Mouse (Mus musculus) erythroid progenitor cell, adult 5-6 weeks (primary cell): ENCODE data around the gene Olfr1508. TPM values are rescaled to one million over a fixed set of nuclear protein-coding genes. Genes with fewer than 3 reads are reported as not detected.
"Not testable (repeated sequence)": the region's sequence is repeated elsewhere in the genome, so short reads cannot be mapped to it uniquely, and the experiment has no call there.

Experiments
- ATAC-seq: replicated peaks from 2 replicates; pipeline ENCODE4 v1.8.0; 2016; ENCODE audit warnings: moderate number of reproducible peaks, mild to moderate bottlenecking, moderate TSS enrichment, inconsistent platforms; ENCODE audit not compliant: poor library complexity, low FRiP score, severe bottlenecking
- total RNA-seq, 2 experiments: library from RNA; stranded (forward) in 1 of 2; stranded (reverse) in 1 of 2; fragments of 150-400 nt in 1 of 2; fragments of 186-747, 209-891 nt in 1 of 2; gene quantifications; 2 replicates each; pipeline versions ENCODE4 v1.2.3 to v1.2.4; 2015 to 2017; ENCODE audit warnings: low replicate concordance in 2 of 2

The Olfr1508 gene
- not detected in 2 replicates for total RNA-seq (2015; ENCODE audit: low replicate concordance)
- not detected in 2 replicates for total RNA-seq (2017; ENCODE audit: low replicate concordance)

DNA sequence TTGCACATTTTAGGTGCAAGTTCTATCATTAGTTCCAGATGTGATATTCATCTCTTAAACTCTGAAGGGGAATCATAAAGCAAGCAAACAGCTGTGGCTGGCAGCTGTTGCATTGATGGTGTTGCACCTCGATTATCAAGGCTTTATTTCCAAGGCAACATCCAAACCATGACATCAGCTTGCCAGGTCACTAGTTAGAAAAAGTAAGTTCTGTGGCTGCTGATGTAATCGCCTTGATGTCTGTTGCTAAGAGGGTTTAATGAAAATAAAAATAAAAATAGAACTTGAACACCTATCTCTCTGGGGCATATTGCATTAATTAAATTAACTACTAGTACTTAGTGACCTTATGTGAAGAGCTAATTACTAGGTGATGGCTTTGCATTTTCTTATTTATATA lies at the start of gene Olfr1508:
Gene Olfr1508, minus strand, starts transcription at position 101 of the 400 bp plus-strand sequence.
- no peak for ATAC-seq

DNA sequence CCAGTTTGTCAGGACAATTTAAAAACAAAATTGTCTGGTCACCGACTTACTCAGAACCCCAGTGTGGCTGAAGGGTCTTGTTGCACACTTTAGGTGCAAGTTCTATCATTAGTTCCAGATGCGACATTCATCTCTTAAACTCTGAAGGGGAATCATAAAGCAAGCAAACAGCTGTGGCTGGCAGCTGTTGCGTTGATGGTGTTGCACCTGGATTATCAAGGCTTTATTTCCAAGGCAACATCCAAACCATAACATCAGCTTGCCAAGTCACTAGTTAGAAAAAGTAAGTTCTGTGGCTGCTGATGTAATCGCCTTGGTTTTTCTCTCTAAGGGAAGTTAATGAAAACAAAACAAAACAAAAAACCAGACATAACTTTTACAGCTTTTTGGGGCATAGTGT lies 28.2 kb upstream of the Olfr1508 start, which contains the start of gene Olfr1507:
Gene Olfr1507, minus strand, starts transcription at position 234 of the 400 bp plus-strand sequence.
- ATAC-seq = no peak

DNA sequence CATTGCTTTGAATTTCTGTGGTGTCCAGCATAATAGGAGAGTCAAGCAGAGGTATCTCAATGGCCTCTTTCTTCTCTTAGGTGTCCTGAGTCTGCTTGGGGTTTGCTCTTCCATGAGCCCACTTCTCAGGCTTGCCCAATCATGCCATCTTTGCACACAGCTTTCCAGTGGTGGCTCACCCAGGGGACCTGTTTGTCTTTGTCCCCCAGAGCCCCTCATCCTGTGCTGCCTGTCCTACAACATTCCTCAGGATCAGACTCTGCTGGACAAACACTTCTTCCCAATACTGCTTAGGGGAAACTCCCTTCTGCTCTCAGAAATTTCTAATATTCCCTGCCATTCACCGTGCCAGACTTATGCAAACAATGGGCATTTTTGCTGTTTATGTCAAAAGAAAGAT lies 1.6 kb downstream of the Olfr1508 start:
- no peak for ATAC-seq

DNA sequence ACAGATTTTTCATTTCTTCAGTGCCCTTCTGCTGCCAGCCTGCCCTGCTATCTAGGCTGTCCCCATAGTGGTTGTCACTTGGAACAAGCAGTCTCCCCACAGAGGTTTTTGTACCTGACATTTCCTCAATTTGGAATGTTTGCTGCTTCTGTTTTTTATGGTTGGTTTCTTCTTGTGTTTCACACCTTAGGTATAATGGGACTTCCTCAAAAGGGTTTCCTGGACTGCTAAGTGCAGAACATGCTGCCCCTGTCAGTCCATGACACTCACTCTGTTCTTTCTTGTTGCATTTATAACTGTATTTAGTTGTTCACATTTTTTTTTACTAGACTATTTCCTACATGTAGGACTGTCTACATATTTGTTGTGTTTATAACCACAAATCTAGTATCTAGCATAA lies 5.4 kb downstream of the Olfr1508 start:
- no peak for ATAC-seq

DNA sequence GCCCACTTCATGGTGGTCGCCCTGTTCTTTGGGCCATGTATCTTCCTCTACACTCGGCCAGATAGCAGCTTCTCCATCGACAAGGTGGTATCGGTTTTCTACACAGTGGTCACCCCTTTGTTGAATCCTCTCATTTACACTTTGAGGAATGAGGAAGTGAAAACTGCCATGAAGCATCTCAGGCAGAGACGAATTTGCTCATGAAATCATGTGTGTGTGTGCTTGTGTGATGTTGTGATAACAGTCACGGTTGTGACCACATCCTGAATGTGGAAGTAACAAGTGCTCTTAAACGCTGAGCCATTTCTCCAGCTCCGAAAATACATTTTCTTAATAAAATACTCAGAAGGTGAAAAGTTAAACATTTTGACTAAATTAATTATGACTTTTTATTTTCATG lies 16.2 kb downstream of the Olfr1508 start:
- ATAC-seq = no peak

GRCm38 (mm10) chr14:52442690-52443089 lies 24.6 kb downstream of the Olfr1508 start, which contains the start of gene Olfr1509:
Olfr1509 (plus strand) TSS chr14:52442990.
- ATAC-seq = no peak

- no peak for ATAC-seq
Observed at GRCm38 (mm10) chr14:52427686-52428085, 39.6 kb downstream of the Olfr1508 start.

DNA sequence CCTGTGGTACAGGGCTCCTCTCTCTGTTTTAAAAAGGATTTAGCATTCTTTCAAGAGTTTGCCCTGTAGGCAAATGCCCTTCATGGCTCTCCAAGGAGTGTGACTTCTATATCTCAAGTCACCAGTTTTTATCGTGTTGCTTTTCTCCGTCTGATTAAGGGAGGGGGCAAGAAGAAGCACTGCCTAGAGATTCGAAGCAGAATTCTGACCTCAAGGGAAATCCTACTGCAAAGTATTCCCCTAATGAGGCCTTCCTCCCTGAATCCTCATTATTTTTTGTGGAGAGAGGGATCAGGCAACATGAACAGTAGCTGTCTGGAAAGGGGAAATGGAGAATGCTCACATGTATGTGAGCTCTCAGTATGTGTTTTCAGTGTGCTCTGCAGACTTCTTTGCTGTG lies 53.0 kb downstream of the Olfr1508 start, which contains the start of gene Olfr1510:
Gene Olfr1510, minus strand, starts transcription at position 101 of the 400 bp plus-strand sequence.
- ATAC-seq = no peak

DNA sequence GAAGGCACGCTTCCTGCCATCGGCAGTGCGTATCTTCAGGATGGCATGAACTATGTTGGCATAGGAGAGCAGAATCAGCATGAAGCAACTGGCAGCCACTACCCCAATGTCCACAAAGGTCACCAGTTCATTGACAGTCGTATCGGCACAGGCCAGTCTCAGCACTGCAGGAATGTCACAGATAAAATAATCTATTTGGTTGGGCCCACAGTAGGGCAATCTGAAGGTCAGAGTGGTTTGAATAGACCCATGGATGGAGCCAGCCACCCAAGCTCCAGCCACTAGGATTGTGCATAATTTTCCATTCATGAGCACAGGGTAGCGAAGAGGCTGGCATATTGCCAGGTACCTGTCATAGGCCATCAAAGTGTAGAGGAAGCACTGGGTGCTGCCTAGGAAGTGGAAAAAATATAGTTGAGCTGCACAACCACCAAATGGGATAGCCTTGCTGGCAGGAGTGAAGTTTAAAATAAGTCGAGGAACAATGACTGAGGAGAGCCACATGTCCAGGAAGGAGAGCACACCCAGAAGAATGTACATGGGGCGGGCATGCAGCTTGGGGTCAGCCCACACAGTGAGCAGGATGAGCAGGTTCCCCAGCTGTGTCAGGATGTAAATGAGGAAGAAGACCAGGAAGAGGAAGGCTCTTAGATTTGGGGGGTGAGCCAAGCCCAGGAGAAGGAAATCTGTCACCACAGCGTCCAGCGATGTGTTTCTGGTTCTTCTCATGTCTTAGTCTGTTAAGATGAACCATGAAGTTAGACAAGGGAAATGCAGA lies 57.0 kb downstream of the Olfr1508 start:
- ATAC-seq = not testable (repeated sequence)

Other genes starting within 250 kb of the Olfr1508 start
- gene Chd8, start 209.7 kb downstream of the Olfr1508 start, total RNA-seq (2015; ENCODE audit: low replicate concordance) = 53.0 and 95.2 TPM in 2 replicates
- gene Chd8, start 209.7 kb downstream of the Olfr1508 start, total RNA-seq (2017; ENCODE audit: low replicate concordance) = 69.4 and 84.6 TPM in 2 replicates
- 14.7 and 27.0 TPM in 2 replicates for gene Tox4, start 188.3 kb downstream of the Olfr1508 start, total RNA-seq (2015; ENCODE audit: low replicate concordance)
- gene Tox4, start 188.3 kb downstream of the Olfr1508 start, total RNA-seq (2017; ENCODE audit: low replicate concordance) = 20.1 and 20.3 TPM in 2 replicates
- gene Rab2b, start 187.9 kb downstream of the Olfr1508 start, total RNA-seq (2015; ENCODE audit: low replicate concordance) = 5.4 and 6.3 TPM in 2 replicates
- gene Rab2b, start 187.9 kb downstream of the Olfr1508 start, total RNA-seq (2017; ENCODE audit: low replicate concordance) = 2.7 and 9.2 TPM in 2 replicates
- gene Mettl3, start 162.4 kb downstream of the Olfr1508 start, total RNA-seq (2015; ENCODE audit: low replicate concordance) = 12.2 and 24.9 TPM in 2 replicates
- gene Mettl3, start 162.4 kb downstream of the Olfr1508 start, total RNA-seq (2017; ENCODE audit: low replicate concordance) = 22.7 and 38.7 TPM in 2 replicates
- gene Sall2, start 138.7 kb downstream of the Olfr1508 start, total RNA-seq (2015; ENCODE audit: low replicate concordance) = 1.1 TPM in 1 of 2 replicates, not detected in the other
- 0.13 and 0.30 TPM in 2 replicates for gene Sall2, start 138.7 kb downstream of the Olfr1508 start, total RNA-seq (2017; ENCODE audit: low replicate concordance)
- gene Olfr1513, start 111.1 kb downstream of the Olfr1508 start, total RNA-seq (2015; ENCODE audit: low replicate concordance) = not detected in 2 replicates
- gene Olfr1513, start 111.1 kb downstream of the Olfr1508 start, total RNA-seq (2017; ENCODE audit: low replicate concordance) = not detected in 2 replicates
- not detected in 2 replicates for gene Olfr1512, start 88.3 kb downstream of the Olfr1508 start, total RNA-seq (2015; ENCODE audit: low replicate concordance)
- gene Olfr1512, start 88.3 kb downstream of the Olfr1508 start, total RNA-seq (2017; ENCODE audit: low replicate concordance) = not detected in 2 replicates
- gene Olfr1511, start 70.1 kb downstream of the Olfr1508 start, total RNA-seq (2015; ENCODE audit: low replicate concordance) = not detected in 2 replicates
- gene Olfr1511, start 70.1 kb downstream of the Olfr1508 start, total RNA-seq (2017; ENCODE audit: low replicate concordance) = not detected in 2 replicates
- gene Olfr1510, start 53.1 kb downstream of the Olfr1508 start, total RNA-seq (2015; ENCODE audit: low replicate concordance) = not detected in 2 replicates
- gene Olfr1510, start 53.1 kb downstream of the Olfr1508 start, total RNA-seq (2017; ENCODE audit: low replicate concordance) = not detected in 2 replicates
- gene Olfr1509, start 24.5 kb downstream of the Olfr1508 start, total RNA-seq (2015; ENCODE audit: low replicate concordance) = not detected in 2 replicates
- gene Olfr1509, start 24.5 kb downstream of the Olfr1508 start, total RNA-seq (2017; ENCODE audit: low replicate concordance) = not detected in 2 replicates
- gene Olfr1507, start 28.3 kb upstream of the Olfr1508 start, total RNA-seq (2015; ENCODE audit: low replicate concordance) = not detected in 2 replicates
- gene Olfr1507, start 28.3 kb upstream of the Olfr1508 start, total RNA-seq (2017; ENCODE audit: low replicate concordance) = not detected in 2 replicates